Mouse (Mus musculus) CH12.LX (cell line): ENCODE measurements around the gene Pnpo.

ENCODE experiments used
- CTCF ChIP-seq, 2 experiments: IDR thresholded peaks in 1 of 2; conservative IDR thresholded peaks in 1 of 2; 2 replicates each; pipeline ENCODE4 v1.5.1; 2011 to 2012; ENCODE audit warnings: low read depth in 2 of 2, low read length in 2 of 2, improper control_type of control experiment in 1 of 2, inconsistent platforms in 1 of 2, mild to moderate bottlenecking in 1 of 2, moderate library complexity in 1 of 2
- JUND ChIP-seq: conservative IDR thresholded peaks from 2 replicates; pipeline ENCODE4 v1.6.1; 2011; ENCODE audit warnings: low read depth, low read length, improper control_type of control experiment

- TF ChIP-seq JUND (no peak), CTCF (conservative IDR thresholded peaks at IDR 0.05 in 1 of 2, IDR thresholded peaks at IDR 0.05 in 1 of 2; ENCODE audit: low read depth in 2 of 2, low read length in 2 of 2) (no peak)
Measured at GRCm38 (mm10) chr11:96991501-96991900, 47.7 kb upstream of the Pnpo start.
